Mouse (Mus musculus) left cerebral cortex, postnatal 25 days (tissue): ENCODE measurements at regions not wholly inside any gene's neighbourhood (a gene's known extent, or its start where the extent isn't known, plus 50 kb on each side); places are given as distances from the start of the nearest gene placed in this dataset.

ENCODE experiments used
- DNase-seq, 2 experiments: peaks; one replicate each; pipeline ENCODE4 v3.0.0; 2022; ENCODE audit warnings: low spot score in 2 of 2, mixed read lengths in 1 of 2
- intact Hi-C: fragments of 180-260 bp; cut with DNase I; formaldehyde crosslinking; loops from one replicate; pipeline ENCODE4 v1.15.1; 2025

- peak in 1 of 2 experiments; percentile 66 for DNase-seq
- intact Hi-C loops = no loop called here
Measured at GRCm38 (mm10) chr9:93420283-93420682, 878.3 kb downstream of the Plod2 start.

- no peak for DNase-seq
- intact Hi-C loops = no loop called here
Measured at GRCm38 (mm10) chr9:93432335-93432734, 890.3 kb downstream of the Plod2 start.

- intact Hi-C loops = no loop called here
- no peak for DNase-seq
Measured at GRCm38 (mm10) chr9:93458676-93459075, 916.7 kb downstream of the Plod2 start.
